Mouse (Mus musculus): ENCODE data around the gene Ptpn21. TPM values are rescaled to one million over a fixed set of nuclear protein-coding genes. Genes with fewer than 3 reads are reported as not detected.

Gene Ptpn21
- polyA plus RNA-seq (2012; rRNA removed): 14.0 and 15.9 TPM in 2 replicates

GRCm38 (mm10) chr12:98736951-98737800 lies at the start of gene Ptpn21:
Ptpn21 (minus strand) TSS chr12:98737405.
- H3K27ac ChIP-seq (ENCODE audit: insufficient read depth, low read length): peak within 1 kb of the TSS; percentile 86
- WGBS: under 1% methylated on average over 73 of the region's 75 CpGs

GRCm38 (mm10) chr12:98784251-98784650 lies 47.0 kb upstream of the Ptpn21 start:
- no peak overlapping the region for H3K4me3 ChIP-seq (replicated peaks; ENCODE audit: insufficient read depth, low read depth, low read length)
- no peaks in the 10 kb centered on the region for H3K4me1 ChIP-seq (ENCODE audit: control insufficient read depth, insufficient read depth, low read length)
- TF ChIP-seq CTCF (IDR thresholded peaks at IDR 0.05; ENCODE audit: borderline replicate concordance, insufficient read depth, low read depth, low read length): no peak
- no peak for TF ChIP-seq POLR2A (IDR thresholded peaks at IDR 0.05; ENCODE audit: borderline replicate concordance, insufficient read depth, low read length)
- WGBS: 97% methylated on average over 1 of the region's 1 CpGs
- no peak overlapping the region for H3K27ac ChIP-seq (ENCODE audit: insufficient read depth, low read length)
- no peaks in the 10 kb centered on the region for H3K27me3 ChIP-seq (ENCODE audit: control insufficient read depth, insufficient read depth, low read length)
- DNase-seq: no peak

More at GRCm38 (mm10) chr12:98736951-98737800, at the start of gene Ptpn21:
- no peak for TF ChIP-seq POLR2A (IDR thresholded peaks at IDR 0.05; ENCODE audit: borderline replicate concordance, insufficient read depth, low read length)
- TF ChIP-seq CTCF (IDR thresholded peaks at IDR 0.05; ENCODE audit: borderline replicate concordance, insufficient read depth, low read depth, low read length): no peak
- peak; percentile 68 for DNase-seq
- Histone ChIP-seq H3K4me1 (ENCODE audit: control insufficient read depth, insufficient read depth, low read length) (peaks cover 3% of the 10 kb centered on the region; the same call in 1 of the 2 replicates), H3K27me3 (ENCODE audit: control insufficient read depth, insufficient read depth, low read length) (no peaks in the 10 kb centered on the region), H3K4me3 (replicated peaks; ENCODE audit: insufficient read depth, low read depth, low read length) (peak within 1 kb of the TSS; percentile 62)

GRCm38 (mm10) chr12:98779148-98779547 lies 41.9 kb upstream of the Ptpn21 start:
- 61% methylated on average over 4 of the region's 4 CpGs for WGBS

GRCm38 (mm10) chr12:98777509-98777908 lies 40.3 kb upstream of the Ptpn21 start:
- Histone ChIP-seq H3K27ac (ENCODE audit: insufficient read depth, low read length) (no peak overlapping the region), H3K4me3 (replicated peaks; ENCODE audit: insufficient read depth, low read depth, low read length) (no peak overlapping the region), H3K4me1 (ENCODE audit: control insufficient read depth, insufficient read depth, low read length) (no peaks in the 10 kb centered on the region; the same call in 1 of the 2 replicates), H3K27me3 (ENCODE audit: control insufficient read depth, insufficient read depth, low read length) (no peaks in the 10 kb centered on the region)
- DNase-seq: no peak
- 69% methylated on average over 3 of the region's 3 CpGs for WGBS
- TF ChIP-seq CTCF (IDR thresholded peaks at IDR 0.05; ENCODE audit: borderline replicate concordance, insufficient read depth, low read depth, low read length): no peak
- TF ChIP-seq POLR2A (IDR thresholded peaks at IDR 0.05; ENCODE audit: borderline replicate concordance, insufficient read depth, low read length): no peak

More at GRCm38 (mm10) chr12:98779148-98779547, 41.9 kb upstream of the Ptpn21 start:
- Histone ChIP-seq H3K27ac (ENCODE audit: insufficient read depth, low read length) (no peak overlapping the region), H3K27me3 (ENCODE audit: control insufficient read depth, insufficient read depth, low read length) (no peaks in the 10 kb centered on the region), H3K4me1 (ENCODE audit: control insufficient read depth, insufficient read depth, low read length) (no peaks in the 10 kb centered on the region; the same call in 1 of the 2 replicates), H3K4me3 (replicated peaks; ENCODE audit: insufficient read depth, low read depth, low read length) (no peak overlapping the region)
- TF ChIP-seq POLR2A (IDR thresholded peaks at IDR 0.05; ENCODE audit: borderline replicate concordance, insufficient read depth, low read length): no peak
- TF ChIP-seq CTCF (IDR thresholded peaks at IDR 0.05; ENCODE audit: borderline replicate concordance, insufficient read depth, low read depth, low read length): peak; percentile 54; the same call in 1 of the 2 replicates
- peak; percentile 30 to 37 for DNase-seq

- TF ChIP-seq POLR2A (IDR thresholded peaks at IDR 0.05; ENCODE audit: borderline replicate concordance, insufficient read depth, low read length) (no peak), CTCF (IDR thresholded peaks at IDR 0.05; ENCODE audit: borderline replicate concordance, insufficient read depth, low read depth, low read length) (no peak)
- Histone ChIP-seq H3K4me3 (replicated peaks; ENCODE audit: insufficient read depth, low read depth, low read length) (no peak overlapping the region), H3K27ac (ENCODE audit: insufficient read depth, low read length) (no peak overlapping the region), H3K4me1 (ENCODE audit: control insufficient read depth, insufficient read depth, low read length) (no peaks in the 10 kb centered on the region), H3K27me3 (ENCODE audit: control insufficient read depth, insufficient read depth, low read length) (no peaks in the 10 kb centered on the region)
- no peak for DNase-seq
- WGBS: 97% methylated on average over 2 of the region's 2 CpGs
Observed at GRCm38 (mm10) chr12:98766241-98766640, 29.0 kb upstream of the Ptpn21 start.

- 95% methylated on average over 6 of the region's 6 CpGs for WGBS
- H3K27ac ChIP-seq (ENCODE audit: insufficient read depth, low read length): no peak overlapping the region
- H3K4me1 ChIP-seq (ENCODE audit: control insufficient read depth, insufficient read depth, low read length): peaks cover 2% of the 10 kb centered on the region
- TF ChIP-seq CTCF (IDR thresholded peaks at IDR 0.05; ENCODE audit: borderline replicate concordance, insufficient read depth, low read depth, low read length) (no peak), POLR2A (IDR thresholded peaks at IDR 0.05; ENCODE audit: borderline replicate concordance, insufficient read depth, low read length) (no peak)
- DNase-seq: no peak
- no peaks in the 10 kb centered on the region for H3K27me3 ChIP-seq (ENCODE audit: control insufficient read depth, insufficient read depth, low read length)
- H3K4me3 ChIP-seq (replicated peaks; ENCODE audit: insufficient read depth, low read depth, low read length): no peak overlapping the region
Observed at GRCm38 (mm10) chr12:98759700-98760099, 22.5 kb upstream of the Ptpn21 start.

- 70% methylated on average over 6 of the region's 6 CpGs for WGBS
- DNase-seq: no peak
- no peaks in the 10 kb centered on the region for H3K27me3 ChIP-seq (ENCODE audit: control insufficient read depth, insufficient read depth, low read length)
- H3K4me1 ChIP-seq (ENCODE audit: control insufficient read depth, insufficient read depth, low read length): peaks cover 6% of the 10 kb centered on the region
- H3K4me3 ChIP-seq (replicated peaks; ENCODE audit: insufficient read depth, low read depth, low read length): no peak overlapping the region
- no peak overlapping the region for H3K27ac ChIP-seq (ENCODE audit: insufficient read depth, low read length)
- TF ChIP-seq POLR2A (IDR thresholded peaks at IDR 0.05; ENCODE audit: borderline replicate concordance, insufficient read depth, low read length): no peak
- no peak for TF ChIP-seq CTCF (IDR thresholded peaks at IDR 0.05; ENCODE audit: borderline replicate concordance, insufficient read depth, low read depth, low read length)
Observed at GRCm38 (mm10) chr12:98757636-98758035, 20.4 kb upstream of the Ptpn21 start.

GRCm38 (mm10) chr12:98747380-98747753 lies 10.2 kb upstream of the Ptpn21 start:
- WGBS: under 1% methylated on average over 14 of the region's 14 CpGs
- no peak for TF ChIP-seq POLR2A (IDR thresholded peaks at IDR 0.05; ENCODE audit: borderline replicate concordance, insufficient read depth, low read length)
- Histone ChIP-seq H3K4me3 (replicated peaks; ENCODE audit: insufficient read depth, low read depth, low read length) (peak overlapping the region; percentile 82), H3K27ac (ENCODE audit: insufficient read depth, low read length) (peak overlapping the region; percentile 70), H3K27me3 (ENCODE audit: control insufficient read depth, insufficient read depth, low read length) (no peaks in the 10 kb centered on the region), H3K4me1 (ENCODE audit: control insufficient read depth, insufficient read depth, low read length) (peaks cover 6% of the 10 kb centered on the region; the same call in 1 of the 2 replicates)
- peak in 1 of 2 experiments; percentile 30 for DNase-seq
